In the genomic region with DNA sequence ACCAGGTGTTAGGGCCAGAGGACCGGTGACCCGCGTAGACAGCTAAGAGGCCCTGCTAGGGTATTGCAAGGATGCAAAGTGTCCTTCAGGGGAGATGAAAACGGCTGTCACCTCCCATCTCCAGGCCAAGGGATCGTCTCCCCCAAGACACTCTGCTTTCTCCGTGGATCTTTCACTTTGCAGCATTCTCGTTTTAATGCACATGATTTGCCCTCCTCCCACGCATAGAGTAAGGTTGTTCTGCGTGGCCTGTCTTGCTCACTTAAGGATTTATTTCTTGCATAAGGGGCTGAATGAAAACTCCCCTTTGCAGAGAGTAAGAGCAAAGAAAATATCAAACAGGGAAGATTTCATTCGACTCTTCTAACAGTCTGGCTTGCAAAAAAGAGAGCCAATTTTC, we compare ENCODE assay signal across 8 mouse cellular contexts. TPM values are rescaled to one million over a fixed set of nuclear protein-coding genes. Genes with fewer than 3 reads are reported as not detected.
DNase-seq lines count a peak whose midpoint lies in the region; ATAC-seq and TF ChIP-seq lines count a peak whose summit lies in the region.

No protein-coding gene starts in this region.

- peak overlapping the region; percentile 98 for H3K4me3 ChIP-seq in heart, postnatal 0 days (ENCODE audit: low read depth, low read length)
- H3K4me3 ChIP-seq in embryonic facial prominence, embryonic 15.5 days (replicated peaks): peak overlapping the region; percentile 62
- H3K4me3 ChIP-seq in limb, embryonic 10.5 days: peak overlapping the region; percentile 76
- H3K4me3 ChIP-seq in neural tube, embryonic 12.5 days: peak overlapping the region; percentile 57

- WGBS in heart, postnatal 0 days: 20% methylated on average over 10 of the region's 10 CpGs
- 8% methylated on average over 10 of the region's 10 CpGs for WGBS in embryonic facial prominence, embryonic 15.5 days
- 2% methylated on average over 10 of the region's 10 CpGs for WGBS in limb, embryonic 10.5 days
- WGBS in neural tube, embryonic 12.5 days: 2% methylated on average over 10 of the region's 10 CpGs

- peaks cover 10% of the 10 kb centered on the region for H3K4me1 ChIP-seq in heart, postnatal 0 days (ENCODE audit: control insufficient read depth, insufficient read depth)
- H3K4me1 ChIP-seq in embryonic facial prominence, embryonic 15.5 days: peaks cover 35% of the 10 kb centered on the region
- H3K4me1 ChIP-seq in limb, embryonic 10.5 days: peaks cover 63% of the 10 kb centered on the region
- H3K4me1 ChIP-seq in neural tube, embryonic 12.5 days: peaks cover 38% of the 10 kb centered on the region

- ATAC-seq in heart, postnatal 0 days (ENCODE audit: insufficient read depth, low read depth): no peak
- no peak for ATAC-seq in embryonic facial prominence, embryonic 15.5 days (ENCODE audit: insufficient number of reproducible peaks, low FRiP score, low TSS enrichment, low read depth)
- ATAC-seq in neural tube, embryonic 12.5 days (ENCODE audit: low FRiP score, low read depth): no peak
- ATAC-seq in activated CD4-positive, CD25-positive, alpha-beta regulatory T cell, adult 4 months: no peak

- H3K9me3 ChIP-seq in heart, postnatal 0 days (replicated peaks; ENCODE audit: control insufficient read depth, low read length): no peaks in the 10 kb centered on the region
- no peaks in the 10 kb centered on the region for H3K9me3 ChIP-seq in embryonic facial prominence, embryonic 15.5 days (replicated peaks)
- no peaks in the 10 kb centered on the region for H3K9me3 ChIP-seq in limb, embryonic 10.5 days (replicated peaks)
- H3K9me3 ChIP-seq in neural tube, embryonic 12.5 days: no peaks in the 10 kb centered on the region

- H3K27me3 ChIP-seq in heart, postnatal 0 days (ENCODE audit: control insufficient read depth, insufficient read depth, low read length): no peaks in the 10 kb centered on the region
- H3K27me3 ChIP-seq in embryonic facial prominence, embryonic 15.5 days: peaks cover 73% of the 10 kb centered on the region
- H3K27me3 ChIP-seq in limb, embryonic 10.5 days (ENCODE audit: low read depth, poor library complexity, severe bottlenecking): peaks cover 84% of the 10 kb centered on the region
- H3K27me3 ChIP-seq in neural tube, embryonic 12.5 days (replicated peaks): peaks cover 56% of the 10 kb centered on the region

- no peak for TF ChIP-seq CTCF in heart, postnatal 0 days (IDR thresholded peaks at IDR 0.05; ENCODE audit: low read depth)

- no peak overlapping the region for H3K9ac ChIP-seq in heart, postnatal 0 days (replicated peaks; ENCODE audit: low read depth, low read length)
- H3K9ac ChIP-seq in embryonic facial prominence, embryonic 15.5 days: no peak overlapping the region
- H3K9ac ChIP-seq in neural tube, embryonic 12.5 days: peak overlapping the region; percentile 27; the same call in 1 of the 2 replicates

- peak overlapping the region; percentile 9; the same call in 1 of the 2 replicates for H3K27ac ChIP-seq in heart, postnatal 0 days (ENCODE audit: low read depth)
- no peak overlapping the region for H3K27ac ChIP-seq in embryonic facial prominence, embryonic 15.5 days (replicated peaks)
- no peak overlapping the region for H3K27ac ChIP-seq in limb, embryonic 10.5 days
- no peak overlapping the region for H3K27ac ChIP-seq in neural tube, embryonic 12.5 days

- DNase-seq in heart, postnatal 0 days (ENCODE audit: low spot score): no peak
- no peak for DNase-seq in heart, adult 18-20 months
- no peak for DNase-seq in limb, embryonic 10.5 days (ENCODE audit: low spot score)
- DNase-seq in layer of hippocampus, postnatal 36 days: no peak
- DNase-seq in layer of hippocampus, adult 18-20 months (ENCODE audit: low spot score in 2 of 2): no peak

- TF ChIP-seq EP300 in heart, postnatal 0 days (IDR thresholded peaks at IDR 0.05; ENCODE audit: low read depth): no peak

- H3K4me2 ChIP-seq in heart, postnatal 0 days (ENCODE audit: low read depth, low read length): peak overlapping the region; percentile 78
- H3K4me2 ChIP-seq in embryonic facial prominence, embryonic 15.5 days (replicated peaks): peak overlapping the region; percentile 100
- peak overlapping the region; percentile 91 for H3K4me2 ChIP-seq in neural tube, embryonic 12.5 days (replicated peaks)

- H3K36me3 ChIP-seq in heart, postnatal 0 days (replicated peaks; ENCODE audit: control insufficient read depth, insufficient read depth, low read length): no peaks in the 10 kb centered on the region
- no peaks in the 10 kb centered on the region for H3K36me3 ChIP-seq in embryonic facial prominence, embryonic 15.5 days
- H3K36me3 ChIP-seq in limb, embryonic 10.5 days: no peaks in the 10 kb centered on the region
- no peaks in the 10 kb centered on the region for H3K36me3 ChIP-seq in neural tube, embryonic 12.5 days

RNA-seq across cellular contexts. Expression of gene Casz1, which starts 0.6 kb away (rescaled TPM):
- total RNA-seq in heart, postnatal 0 days (2014; rRNA removed; ENCODE audit: low replicate concordance): 42.6 and 45.4 TPM in 2 replicates
- polyA plus RNA-seq in heart, postnatal 0 days (2015; fragmentation: Nextera tagmentation; extraction: Ambion mirVana): 13.7 and 16.4 TPM in 2 replicates
- 10 to 100 TPM; 35.9 to 41.1 TPM for total RNA-seq in heart, adult 18-20 months (2021)
- 10.1 and 11.2 TPM in 2 replicates for polyA plus RNA-seq in embryonic facial prominence, embryonic 15.5 days (2015; fragmentation: Nextera tagmentation; extraction: Ambion mirVana)
- 1.0 and 2.1 TPM in 2 replicates for polyA plus RNA-seq in limb, embryonic 10.5 days (2016; fragmentation: Nextera tagmentation; extraction: Ambion mirVana)
- 14.2 and 16.3 TPM in 2 replicates for polyA plus RNA-seq in neural tube, embryonic 12.5 days (2016; fragmentation: Nextera tagmentation; extraction: Ambion mirVana)
- total RNA-seq in layer of hippocampus, postnatal 36 days (2021): under 1 TPM; 0.52 to 0.66 TPM
- under 1 TPM; 0.56 to 0.75 TPM for polyA plus RNA-seq in activated CD4-positive, CD25-positive, alpha-beta regulatory T cell, adult 4 months (2017; shearing (Covaris generic))
- total RNA-seq in layer of hippocampus, adult 18-20 months (2021): under 1 TPM; 0.61 to 0.62 TPM
